Mouse (Mus musculus) midbrain, embryonic 13.5 days (tissue): Measurements from ENCODE around the gene Oaf. TPM values are rescaled to one million over a fixed set of nuclear protein-coding genes. Genes with fewer than 3 reads are reported as not detected.

Experiments used
- ATAC-seq: fragments of 200-750 bp; cut with Nextera tagmentation; 2 replicates; pipeline ENCODE4 v1.8.0; 2017; ENCODE audit warnings: mild to moderate bottlenecking, moderate TSS enrichment, moderate library complexity
- H3K27ac ChIP-seq: fragments of 300-500 bp; sonication (generic); 2 replicates; pipeline ENCODE4 v1.5.1; 2015; ENCODE audit warnings: inconsistent platforms, mild to moderate bottlenecking, moderate library complexity
- H3K27me3 ChIP-seq: fragments of 300-500 bp; sonication (generic); 2 replicates; pipeline ENCODE4 v1.6.1; 2015; ENCODE audit warnings: mild to moderate bottlenecking, inconsistent platforms
- H3K36me3 ChIP-seq: fragments of 300-500 bp; sonication (generic); 2 replicates; pipeline ENCODE4 v1.6.1; 2015; ENCODE audit warnings: mild to moderate bottlenecking, inconsistent platforms
- H3K4me1 ChIP-seq: fragments of 300-500 bp; sonication (generic); replicated peaks from 2 replicates; pipeline ENCODE4 v1.6.1; 2015; ENCODE audit warnings: inconsistent platforms
- H3K4me2 ChIP-seq: fragments of 300-500 bp; sonication (generic); replicated peaks from 2 replicates; pipeline ENCODE4 v1.6.1; 2015; ENCODE audit warnings: moderate library complexity, mild to moderate bottlenecking, inconsistent platforms
- H3K4me3 ChIP-seq: fragments of 300-500 bp; sonication (generic); replicated peaks from 2 replicates; pipeline ENCODE4 v1.5.1; 2015; ENCODE audit warnings: mild to moderate bottlenecking, inconsistent platforms
- H3K9ac ChIP-seq: fragments of 300-500 bp; sonication (generic); replicated peaks from 2 replicates; pipeline ENCODE4 v1.6.1; 2015; ENCODE audit warnings: mild to moderate bottlenecking, inconsistent platforms
- H3K9me3 ChIP-seq: fragments of 300-500 bp; sonication (generic); 2 replicates; pipeline ENCODE4 v1.6.1; 2016; ENCODE audit warnings: mild to moderate bottlenecking, inconsistent platforms
- WGBS: fragments of 180-500 bp; shearing (Covaris S2); methylation state at CpG from one replicate; pipeline ENCODE4 v1.1.7; 2015; 5-methylcytosine and 5-hydroxymethylcytosine counted together
- polyA plus RNA-seq: library from polyadenylated mRNA; unstranded; fragments of >200 nt; fragmentation: Nextera tagmentation; extraction: Ambion mirVana; gene quantifications from 2 replicates; pipeline ENCODE4 v1.2.1, GENCODE M21; 2015

Gene Oaf
- polyA plus RNA-seq, 1 experiment from 2014 or later = 7.1 TPM

DNA sequence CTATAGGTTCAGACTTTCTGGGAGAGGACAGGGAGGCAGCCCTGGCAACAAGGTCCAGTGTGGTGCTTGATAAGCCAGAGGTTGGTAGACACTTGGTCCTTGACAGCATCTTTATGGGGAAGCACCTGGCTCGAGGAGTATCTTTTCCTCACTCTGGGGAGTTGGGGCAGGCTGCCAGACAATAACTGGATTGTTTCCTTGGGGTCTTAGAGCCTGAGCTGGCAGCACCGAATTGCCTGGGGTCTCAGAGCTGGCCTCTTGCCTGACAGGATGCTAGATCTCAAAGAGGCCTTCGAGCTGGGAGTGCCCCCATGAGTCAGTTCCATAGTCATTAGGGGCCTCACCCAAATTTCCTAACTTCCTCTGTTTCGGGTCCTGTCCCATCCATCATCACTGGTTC, 1.6 kb upstream of the Oaf start:
- Histone ChIP-seq H3K27me3 (peaks cover 44% of the 10 kb centered on the region), H3K4me2 (no peak overlapping the region), H3K9me3 (no peaks in the 10 kb centered on the region), H3K36me3 (no peaks in the 10 kb centered on the region), H3K9ac (no peak overlapping the region), H3K4me3 (no peak overlapping the region), H3K27ac (no peak overlapping the region), H3K4me1 (peaks cover 20% of the 10 kb centered on the region)
- no peak for ATAC-seq
- 58% methylated on average over 4 of the region's 4 CpGs for WGBS

DNA sequence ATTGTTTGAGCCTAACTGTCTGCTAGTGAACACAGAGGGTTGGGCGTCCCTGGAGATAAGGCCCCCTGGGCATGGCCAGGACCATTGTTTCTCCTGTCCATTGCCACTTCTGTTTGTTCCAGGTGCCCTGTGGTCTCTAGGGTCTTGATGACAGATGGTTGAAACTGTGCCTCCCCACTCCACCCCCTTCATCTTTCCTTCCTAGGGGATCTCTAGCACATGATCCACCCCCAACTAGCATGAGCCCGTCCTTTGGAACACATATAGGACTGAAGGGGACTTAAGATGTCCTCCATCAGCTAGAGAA, 836 bp upstream of the Oaf start:
- Histone ChIP-seq H3K36me3 (no peaks in the 10 kb centered on the region), H3K27me3 (peaks cover 44% of the 10 kb centered on the region), H3K4me2 (peak overlapping the region; percentile 76), H3K9ac (no peak overlapping the region), H3K4me1 (peaks cover 20% of the 10 kb centered on the region), H3K4me3 (no peak overlapping the region), H3K9me3 (no peaks in the 10 kb centered on the region), H3K27ac (no peak overlapping the region)
- no peak for ATAC-seq
- 55% methylated on average over 2 of the region's 2 CpGs for WGBS

DNA sequence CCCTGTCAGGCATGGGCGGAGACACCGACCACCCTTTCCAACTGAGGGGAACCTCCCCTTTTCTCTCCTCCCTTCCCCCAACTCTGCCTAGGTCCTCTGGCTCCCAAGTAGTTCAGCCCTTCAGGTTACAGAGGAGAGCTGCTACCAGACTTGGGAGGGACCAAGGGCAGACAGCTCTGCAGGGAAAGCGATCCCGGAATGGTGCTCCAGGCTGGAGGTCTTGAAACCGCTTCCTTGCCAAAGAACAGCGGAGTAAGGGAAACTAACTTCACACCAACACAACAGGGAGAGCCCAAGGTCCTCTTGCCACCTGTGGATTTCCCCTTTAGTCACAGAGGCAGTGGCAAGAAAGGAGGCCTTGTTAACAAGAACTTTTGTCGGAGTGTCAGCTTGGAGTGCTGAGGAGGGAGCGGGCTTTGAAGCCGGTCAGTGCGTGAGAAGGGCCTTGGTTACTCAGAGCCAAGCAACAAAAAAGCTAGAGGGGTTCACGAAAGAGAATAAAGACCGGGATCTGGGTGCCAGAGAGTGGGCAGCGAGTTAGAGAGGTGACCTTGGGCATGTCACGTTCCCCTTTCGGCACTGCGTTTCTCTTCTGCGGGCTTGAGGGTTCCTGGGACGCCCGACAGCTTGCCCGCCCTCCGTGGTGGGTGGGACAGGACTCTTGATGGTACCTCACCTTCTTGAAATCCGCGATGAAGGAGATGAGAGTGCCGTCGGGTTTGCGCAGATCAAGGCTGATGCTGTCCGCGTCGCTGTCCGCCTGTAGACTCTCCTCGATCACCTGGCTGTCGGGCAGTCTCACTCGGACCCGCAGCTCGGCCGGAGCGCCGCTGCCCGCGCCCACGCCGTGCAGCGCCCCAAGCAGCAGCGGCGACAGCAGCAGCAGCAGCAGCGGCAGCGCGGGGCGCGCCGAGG, 823 bp downstream of the Oaf start:
- peak overlapping the region; percentile 53 for H3K4me3 ChIP-seq
- peak overlapping the region; percentile 64 for H3K9ac ChIP-seq
- peaks cover 47% of the 10 kb centered on the region for H3K27me3 ChIP-seq
- peak; percentile 34; the same call in 1 of the 2 replicates for ATAC-seq
- H3K27ac ChIP-seq = no peak overlapping the region
- no peaks in the 10 kb centered on the region for H3K9me3 ChIP-seq
- peak overlapping the region; percentile 76 for H3K4me2 ChIP-seq
- WGBS = under 1% methylated on average over 37 of the region's 51 CpGs
- H3K4me1 ChIP-seq = peaks cover 20% of the 10 kb centered on the region
- H3K36me3 ChIP-seq = no peaks in the 10 kb centered on the region

DNA sequence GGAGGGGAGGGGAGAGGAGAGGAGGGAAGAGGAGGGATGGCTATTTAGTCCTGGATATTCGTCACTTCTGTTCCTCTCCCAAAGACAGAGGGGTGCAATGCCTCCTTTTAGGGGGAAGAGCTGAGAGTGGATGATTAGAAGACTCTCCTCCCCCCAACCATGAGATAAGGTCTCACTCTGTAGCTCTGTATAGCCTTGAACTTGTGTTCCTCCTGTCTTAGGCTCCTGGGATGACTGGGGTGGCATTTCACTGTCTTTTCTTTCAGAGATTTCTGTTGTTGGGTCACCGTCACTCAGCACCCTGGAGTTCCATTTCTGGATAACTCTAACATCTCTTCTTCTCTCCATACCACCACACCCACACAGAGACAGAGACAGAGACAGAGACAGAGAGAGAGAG, 1.5 kb downstream of the Oaf start:
- WGBS = 62% methylated on average over 2 of the region's 2 CpGs
- Histone ChIP-seq H3K36me3 (no peaks in the 10 kb centered on the region), H3K27ac (no peak overlapping the region), H3K9ac (no peak overlapping the region), H3K4me2 (peak overlapping the region; percentile 76; the same call in 1 of the 2 replicates), H3K4me1 (peaks cover 20% of the 10 kb centered on the region), H3K27me3 (peaks cover 47% of the 10 kb centered on the region), H3K4me3 (peak overlapping the region; percentile 53; the same call in 1 of the 2 replicates), H3K9me3 (no peaks in the 10 kb centered on the region)
- ATAC-seq = no peak

DNA sequence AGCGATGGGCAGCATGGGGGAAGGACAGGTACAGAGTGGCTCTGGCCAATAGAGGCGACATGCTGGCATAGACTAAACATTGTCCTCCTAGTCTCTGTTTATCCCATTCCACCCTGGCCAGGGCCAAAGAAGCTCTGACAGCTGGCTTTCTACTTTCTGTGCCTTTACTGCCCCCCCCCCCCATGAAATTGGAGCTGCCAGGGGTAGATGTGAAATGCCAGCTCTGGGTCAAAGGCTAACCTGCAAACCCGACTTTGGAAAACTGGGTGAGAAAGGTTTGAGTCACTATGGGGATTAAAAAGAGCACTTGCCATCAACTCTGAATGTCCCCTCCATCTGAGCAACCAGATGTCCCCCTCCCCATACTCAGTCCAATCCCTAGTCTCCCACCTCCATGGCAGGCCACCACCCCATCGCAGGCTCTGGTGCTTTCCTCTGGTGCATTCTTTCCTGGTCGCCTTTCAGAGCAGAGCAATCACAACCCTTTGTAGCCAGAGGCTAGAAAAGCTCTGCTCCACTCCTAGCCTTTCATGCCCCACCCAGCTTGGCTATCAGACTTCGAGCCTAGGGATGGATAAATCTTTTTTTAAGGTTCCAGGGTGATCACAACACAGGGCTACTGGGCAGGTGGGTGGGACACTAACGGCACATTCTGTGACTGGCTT, 2.5 kb downstream of the Oaf start:
- no peak for ATAC-seq
- Histone ChIP-seq H3K4me3 (no peak overlapping the region), H3K4me1 (peaks cover 21% of the 10 kb centered on the region), H3K9ac (no peak overlapping the region), H3K36me3 (no peaks in the 10 kb centered on the region), H3K27me3 (peaks cover 47% of the 10 kb centered on the region), H3K27ac (no peak overlapping the region), H3K4me2 (no peak overlapping the region), H3K9me3 (no peaks in the 10 kb centered on the region)
- 56% methylated on average over 7 of the region's 7 CpGs for WGBS

DNA sequence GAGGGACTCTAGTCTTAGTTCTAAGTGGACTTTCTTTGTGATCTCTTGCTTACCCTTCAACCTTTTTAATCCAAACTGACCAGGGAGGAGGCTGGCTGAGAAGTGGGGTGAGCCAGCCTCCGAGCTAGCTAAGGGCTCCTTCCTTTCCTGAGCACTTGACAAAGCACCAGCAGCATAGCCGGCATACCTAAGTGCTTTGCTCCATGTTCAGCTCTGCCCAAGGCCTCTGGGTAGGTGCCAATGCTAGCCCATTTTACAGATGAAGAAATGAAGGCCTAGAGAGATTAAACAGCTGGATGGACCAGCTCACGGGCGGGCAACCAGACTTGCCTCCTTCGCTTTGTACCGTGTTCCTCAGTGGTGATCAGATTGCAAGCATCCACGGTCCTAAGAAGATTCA, 3.1 kb downstream of the Oaf start:
- Histone ChIP-seq H3K4me1 (peaks cover 27% of the 10 kb centered on the region), H3K9ac (no peak overlapping the region), H3K4me3 (no peak overlapping the region), H3K36me3 (no peaks in the 10 kb centered on the region), H3K4me2 (no peak overlapping the region), H3K27me3 (peaks cover 47% of the 10 kb centered on the region), H3K27ac (no peak overlapping the region), H3K9me3 (no peaks in the 10 kb centered on the region)
- 95% methylated on average over 7 of the region's 7 CpGs for WGBS
- no peak for ATAC-seq

DNA sequence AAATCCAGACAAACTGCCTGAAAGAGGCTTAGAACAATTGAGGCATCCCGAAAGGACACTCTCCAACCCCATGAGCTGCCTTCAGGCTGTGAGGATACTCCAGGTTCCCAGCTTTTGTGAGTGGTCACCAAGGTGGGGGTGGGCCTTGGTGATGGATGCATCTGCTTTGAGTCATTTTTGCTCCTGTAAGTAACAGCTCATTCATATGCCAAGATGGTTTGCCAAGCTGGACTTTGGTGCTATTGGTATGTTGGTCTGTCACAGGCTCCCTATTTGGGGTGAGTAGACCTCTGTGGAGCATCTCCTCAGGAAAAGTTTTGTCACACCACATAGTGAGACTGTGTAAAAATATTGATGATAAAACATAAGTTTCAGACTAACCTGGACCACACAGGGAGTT, 3.6 kb downstream of the Oaf start:
- Histone ChIP-seq H3K27ac (no peak overlapping the region), H3K4me1 (peaks cover 27% of the 10 kb centered on the region), H3K4me3 (no peak overlapping the region), H3K4me2 (no peak overlapping the region), H3K36me3 (no peaks in the 10 kb centered on the region), H3K9ac (no peak overlapping the region), H3K27me3 (peaks cover 44% of the 10 kb centered on the region), H3K9me3 (no peaks in the 10 kb centered on the region)
- ATAC-seq = no peak
- WGBS = 86% methylated on average over 1 of the region's 1 CpGs

DNA sequence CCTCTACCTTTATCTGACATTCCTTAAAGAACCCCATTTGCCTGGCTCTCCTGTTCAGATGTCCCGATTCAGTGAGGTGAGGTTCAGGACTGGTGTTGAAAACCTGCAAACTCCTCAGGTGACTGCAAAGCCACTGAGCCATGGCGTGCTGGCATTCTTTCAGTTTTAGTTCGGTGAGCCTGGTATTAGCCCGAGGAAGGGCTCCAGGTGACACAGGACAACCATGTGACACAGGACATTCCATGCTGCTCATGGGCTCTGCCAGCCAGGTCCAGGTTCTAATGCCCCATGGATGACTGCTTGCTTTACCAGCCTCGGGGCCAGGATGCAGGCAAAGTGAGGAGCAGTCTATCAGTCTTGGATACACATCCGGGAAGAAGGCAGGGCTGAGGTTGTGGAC, 4.4 kb downstream of the Oaf start:
- 88% methylated on average over 6 of the region's 6 CpGs for WGBS
- Histone ChIP-seq H3K27ac (no peak overlapping the region), H3K36me3 (no peaks in the 10 kb centered on the region), H3K27me3 (peaks cover 40% of the 10 kb centered on the region), H3K4me2 (no peak overlapping the region), H3K9ac (no peak overlapping the region), H3K9me3 (no peaks in the 10 kb centered on the region), H3K4me1 (peaks cover 28% of the 10 kb centered on the region), H3K4me3 (no peak overlapping the region)
- ATAC-seq = no peak

DNA sequence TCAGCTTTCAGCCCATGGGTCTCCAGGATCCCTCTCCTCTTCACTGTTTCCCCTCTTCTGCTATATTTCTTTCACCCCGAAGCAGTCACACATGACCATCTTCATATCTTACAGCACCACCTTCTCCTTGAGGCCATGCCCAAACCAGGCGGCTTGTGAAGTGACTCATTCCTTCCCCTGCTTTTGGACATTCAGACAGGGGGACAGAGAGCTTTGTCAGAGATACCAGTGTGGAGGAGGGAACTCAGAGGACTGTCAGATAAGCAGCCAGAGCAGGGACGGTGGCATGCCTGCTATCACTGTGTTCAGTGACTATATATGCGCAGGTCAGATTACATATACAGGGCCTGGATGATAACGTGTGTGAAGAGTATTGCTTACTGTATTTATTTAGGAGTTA, 5.2 kb downstream of the Oaf start:
- 86% methylated on average over 5 of the region's 5 CpGs for WGBS
- no peaks in the 10 kb centered on the region for H3K9me3 ChIP-seq
- ATAC-seq = no peak
- H3K4me1 ChIP-seq = peaks cover 21% of the 10 kb centered on the region
- H3K4me2 ChIP-seq = no peak overlapping the region
- H3K9ac ChIP-seq = no peak overlapping the region
- peaks cover 34% of the 10 kb centered on the region for H3K27me3 ChIP-seq
- no peak overlapping the region for H3K4me3 ChIP-seq
- no peak overlapping the region for H3K27ac ChIP-seq
- H3K36me3 ChIP-seq = no peaks in the 10 kb centered on the region

DNA sequence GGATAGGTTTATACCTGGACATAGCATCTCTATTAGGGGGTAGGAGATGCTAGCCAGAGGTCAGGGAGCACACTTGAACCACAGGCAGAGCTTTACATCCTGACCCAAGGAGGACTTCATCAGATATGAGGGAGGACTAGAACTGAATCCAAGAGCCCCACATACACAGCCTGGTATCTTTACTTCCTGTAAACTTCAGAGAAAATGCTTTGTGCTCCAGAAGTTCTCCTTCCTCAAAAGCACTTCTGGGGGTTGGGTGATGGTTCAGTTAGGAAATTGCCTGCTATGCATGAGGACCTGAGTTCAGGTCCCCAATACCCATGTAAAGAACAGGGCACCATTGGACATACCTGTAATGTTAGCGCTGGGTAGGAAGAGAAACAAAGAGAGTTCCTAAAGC, 6.2 kb downstream of the Oaf start:
- Histone ChIP-seq H3K4me1 (peaks cover 12% of the 10 kb centered on the region), H3K36me3 (no peaks in the 10 kb centered on the region), H3K9me3 (no peaks in the 10 kb centered on the region), H3K27me3 (peaks cover 24% of the 10 kb centered on the region), H3K27ac (no peak overlapping the region), H3K9ac (no peak overlapping the region), H3K4me3 (no peak overlapping the region), H3K4me2 (no peak overlapping the region)
- 100% methylated on average over 1 of the region's 1 CpGs for WGBS
- no peak for ATAC-seq

DNA sequence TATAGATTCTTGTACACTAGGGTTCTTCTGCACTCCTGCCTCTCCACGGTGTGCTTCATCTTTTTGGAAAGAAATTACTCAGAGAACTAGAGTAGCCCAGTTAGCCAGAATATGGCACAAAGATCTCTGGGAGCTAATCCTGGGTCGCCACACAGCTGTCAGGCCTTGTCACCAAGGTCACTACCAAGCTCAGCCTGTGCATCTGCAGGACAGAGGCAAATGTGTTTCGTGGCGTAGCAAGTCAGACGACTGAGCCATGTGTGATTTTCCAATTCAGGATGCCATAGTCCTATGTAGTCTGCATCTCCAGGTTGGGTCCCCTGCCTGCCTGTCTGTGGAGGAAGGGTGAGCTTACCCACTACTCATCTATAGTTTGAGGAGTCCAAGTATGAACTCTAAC, 6.7 kb downstream of the Oaf start:
- WGBS = 71% methylated on average over 5 of the region's 5 CpGs
- Histone ChIP-seq H3K9me3 (no peaks in the 10 kb centered on the region), H3K27ac (no peak overlapping the region), H3K4me2 (no peak overlapping the region), H3K27me3 (peaks cover 19% of the 10 kb centered on the region), H3K4me1 (peaks cover 12% of the 10 kb centered on the region), H3K9ac (no peak overlapping the region), H3K36me3 (no peaks in the 10 kb centered on the region), H3K4me3 (no peak overlapping the region)
- ATAC-seq = no peak

DNA sequence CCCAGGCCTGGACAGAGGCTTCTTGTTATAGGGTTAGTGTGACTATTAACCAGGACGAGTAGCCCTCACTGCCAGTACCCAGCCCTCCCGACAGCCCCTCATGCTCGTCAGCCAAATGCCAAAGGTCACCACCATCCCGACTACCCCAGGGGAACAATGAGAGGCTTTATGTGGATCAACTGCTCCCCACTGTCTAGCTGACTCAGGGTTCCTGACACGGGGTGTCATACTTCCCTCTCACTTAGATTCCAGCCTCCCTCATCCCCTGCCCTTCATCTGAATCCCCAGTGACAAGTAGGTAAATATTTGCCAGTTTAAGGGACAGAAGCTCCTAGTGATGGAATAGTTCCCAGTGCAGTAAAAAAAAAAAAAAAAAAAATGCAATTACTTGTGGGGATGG, 7.4 kb downstream of the Oaf start:
- Histone ChIP-seq H3K36me3 (no peaks in the 10 kb centered on the region), H3K4me3 (no peak overlapping the region), H3K4me1 (peaks cover 12% of the 10 kb centered on the region), H3K9me3 (no peaks in the 10 kb centered on the region), H3K4me2 (no peak overlapping the region), H3K9ac (no peak overlapping the region), H3K27me3 (peaks cover 11% of the 10 kb centered on the region), H3K27ac (no peak overlapping the region)
- WGBS = 12% methylated on average over 5 of the region's 5 CpGs
- ATAC-seq = no peak
